Mouse (Mus musculus) c-Kit-positive CD71-positive TER-119-positive erythroid progenitor cells, embryonic 14.5 days (primary cell): ENCODE measurements at regions not wholly inside any gene's neighbourhood (a gene's known extent, or its start where the extent isn't known, plus 50 kb on each side); places are given as distances from the start of the nearest gene placed in this dataset.
"Not testable (repeated sequence)": the region's sequence is repeated elsewhere in the genome, so short reads cannot be mapped to it uniquely, and the experiment has no call there.

Experiments used
- DNase-seq: peaks from one replicate; pipeline ENCODE4 v3.0.0-alpha.2; 2013; ENCODE audit warnings: low spot score

- DNase-seq = no peak
Observed at GRCm38 (mm10) chr3:79002173-79002848, 284.0 kb downstream of the Rapgef2 start.

- DNase-seq = no peak
Observed at GRCm38 (mm10) chr3:79001754-79002153, 284.6 kb downstream of the Rapgef2 start.

GRCm38 (mm10) chr3:79000293-79000692, 286.0 kb downstream of the Rapgef2 start:
- DNase-seq = no peak

- no peak for DNase-seq
Observed at GRCm38 (mm10) chr3:78999803-79000202, 286.5 kb downstream of the Rapgef2 start.

GRCm38 (mm10) chr3:78988120-78988519, 298.2 kb downstream of the Rapgef2 start:
- no peak for DNase-seq

- no peak for DNase-seq
Observed at GRCm38 (mm10) chr3:78986726-78987125, 299.6 kb downstream of the Rapgef2 start.

- no peak for DNase-seq
Observed at GRCm38 (mm10) chr3:78981057-78981456, 305.3 kb downstream of the Rapgef2 start.

GRCm38 (mm10) chr3:78978781-78979180, 307.5 kb downstream of the Rapgef2 start:
- no peak for DNase-seq

GRCm38 (mm10) chr3:78966683-78967549, 319.4 kb downstream of the Rapgef2 start:
- DNase-seq = not testable (repeated sequence)

- DNase-seq = no peak
Observed at GRCm38 (mm10) chr3:78964231-78964858, 322.0 kb downstream of the Rapgef2 start.

- peak; percentile 14 for DNase-seq
Observed at GRCm38 (mm10) chr3:78958781-78959180, 327.5 kb downstream of the Rapgef2 start.

GRCm38 (mm10) chr3:78955364-78955763, 331.0 kb downstream of the Rapgef2 start:
- no peak for DNase-seq

GRCm38 (mm10) chr3:78949385-78949784, 336.9 kb downstream of the Rapgef2 start:
- not testable (repeated sequence) for DNase-seq

GRCm38 (mm10) chr3:78948700-78949099, 337.6 kb downstream of the Rapgef2 start:
- no peak for DNase-seq

GRCm38 (mm10) chr3:78948171-78948570, 338.1 kb downstream of the Rapgef2 start:
- peak; percentile 42 for DNase-seq

- no peak for DNase-seq
Observed at GRCm38 (mm10) chr3:78947183-78947582, 339.1 kb downstream of the Rapgef2 start.

GRCm38 (mm10) chr3:78944185-78944584, 342.1 kb downstream of the Rapgef2 start:
- DNase-seq = no peak

GRCm38 (mm10) chr3:78932975-78933374, 353.3 kb downstream of the Rapgef2 start:
- no peak for DNase-seq

- DNase-seq = no peak
Observed at GRCm38 (mm10) chr3:78919850-78920249, 366.5 kb downstream of the Rapgef2 start.

- DNase-seq = peak; percentile 31
Observed at GRCm38 (mm10) chr3:78919407-78919806, 366.9 kb downstream of the Rapgef2 start.

- no peak for DNase-seq
Observed at GRCm38 (mm10) chr3:78908196-78908844, 378.0 kb downstream of the Rapgef2 start.

- DNase-seq = no peak
Observed at GRCm38 (mm10) chr3:78907778-78908177, 378.5 kb downstream of the Rapgef2 start.
